Mouse (Mus musculus) limb, embryonic 14.5 days (tissue): ENCODE data around the gene B3galt4. TPM values are rescaled to one million over a fixed set of nuclear protein-coding genes. Genes with fewer than 3 reads are reported as not detected.
"Not testable (repeated sequence)": the region's sequence is repeated elsewhere in the genome, so short reads cannot be mapped to it uniquely, and the experiment has no call there.

ENCODE experiments used
- ATAC-seq: fragments of 200-750 bp; cut with Nextera tagmentation; 2 replicates; pipeline ENCODE4 v1.8.0; 2017; ENCODE audit warnings: low read depth, moderate number of reproducible peaks, moderate TSS enrichment; ENCODE audit not compliant: low FRiP score
- DNase-seq: peaks from one replicate; pipeline ENCODE4 v3.0.0-alpha.2; 2015; ENCODE audit warnings: low spot score
- H3K27ac ChIP-seq: fragments of 300-500 bp; sonication (generic); replicated peaks from 2 replicates; pipeline ENCODE4 v1.5.1; 2014; ENCODE audit warnings: low read depth, mild to moderate bottlenecking, low read length, moderate library complexity, mixed read lengths
- H3K27me3 ChIP-seq: fragments of 300-500 bp; sonication (generic); 2 replicates; pipeline ENCODE4 v1.6.1; 2014; ENCODE audit warnings: low read length, mixed read lengths; ENCODE audit not compliant: control insufficient read depth, insufficient read depth
- H3K36me3 ChIP-seq: fragments of 300-500 bp; sonication (generic); 2 replicates; pipeline ENCODE4 v1.6.1; 2014; ENCODE audit warnings: mild to moderate bottlenecking, low read length, moderate library complexity, mixed read lengths; ENCODE audit not compliant: control insufficient read depth, insufficient read depth
- H3K4me1 ChIP-seq: fragments of 300-500 bp; sonication (generic); 2 replicates; pipeline ENCODE4 v1.6.1; 2014; ENCODE audit warnings: antibody characterized with exemption, low read length, mixed read lengths; ENCODE audit not compliant: control insufficient read depth, insufficient read depth
- H3K4me2 ChIP-seq: fragments of 300-500 bp; sonication (generic); replicated peaks from 2 replicates; pipeline ENCODE4 v1.6.1; 2014; ENCODE audit warnings: low read depth, mild to moderate bottlenecking, low read length, moderate library complexity; ENCODE audit not compliant: severe bottlenecking
- H3K4me3 ChIP-seq: fragments of 300-500 bp; sonication (generic); replicated peaks from 2 replicates; pipeline ENCODE4 v1.5.1; 2014; ENCODE audit warnings: low read length
- H3K9ac ChIP-seq: fragments of 300-500 bp; sonication (generic); 2 replicates; pipeline ENCODE4 v1.6.1; 2014; ENCODE audit warnings: mild to moderate bottlenecking, low read depth, low read length, moderate library complexity; ENCODE audit not compliant: severe bottlenecking
- H3K9me3 ChIP-seq: fragments of 300-500 bp; sonication (generic); 2 replicates; pipeline ENCODE4 v1.6.1; 2016; ENCODE audit warnings: low read length; ENCODE audit not compliant: control insufficient read depth
- POLR2A ChIP-seq: fragments of 200-500 bp; IDR thresholded peaks from 2 replicates; pipeline ENCODE4 v1.8.0; 2012; ENCODE audit warnings: inconsistent platforms, mild to moderate bottlenecking, moderate library complexity, borderline replicate concordance; ENCODE audit not compliant: insufficient read depth, insufficient read length; ENCODE audit errors: extremely low read depth
- WGBS: fragments of 180-500 bp; shearing (Covaris S2); extraction: QIAGEN DNeasy Blood & Tissue Kit; methylation state at CpG from one replicate; pipeline ENCODE4 v1.1.7; 2014; 5-methylcytosine and 5-hydroxymethylcytosine counted together
- polyA plus RNA-seq, 2 experiments: library from polyadenylated mRNA; depleted of rRNA in 1 of 2; stranded (reverse) in 1 of 2; unstranded in 1 of 2; fragments of >200 nt; fragmentation: Nextera tagmentation in 1 of 2; extraction: Ambion mirVana in 1 of 2; gene quantifications; 2 replicates each; pipeline versions ENCODE4 v1.2.1 to v1.2.3; 2012 to 2014

The B3galt4 gene
- polyA plus RNA-seq, 2 experiments, result 4.0 to 7.7 TPM

DNA sequence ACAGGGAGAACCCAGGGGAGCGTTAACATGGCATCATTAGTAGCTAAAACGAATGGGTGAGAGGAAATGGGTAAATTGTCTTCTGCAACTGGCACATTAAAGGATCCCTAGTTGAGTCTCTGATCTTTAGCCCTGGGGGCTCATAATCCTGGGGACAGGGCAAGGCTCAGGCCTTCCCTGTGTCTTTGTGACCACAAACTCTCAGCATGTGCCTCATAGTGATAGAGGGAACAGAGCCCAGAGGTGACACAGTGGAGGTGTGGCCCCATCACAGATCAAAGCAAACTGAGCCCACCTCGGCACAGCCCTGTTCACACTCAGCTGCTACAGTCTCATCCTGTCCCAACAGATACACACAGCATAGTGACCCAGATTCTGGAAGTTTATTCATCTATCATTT, 44.4 kb upstream of the B3galt4 start:
- no peaks in the 10 kb centered on the region for H3K4me1 ChIP-seq
- no peak overlapping the region for H3K9ac ChIP-seq
- no peak overlapping the region for H3K27ac ChIP-seq
- H3K36me3 ChIP-seq, result no peaks in the 10 kb centered on the region
- H3K9me3 ChIP-seq, result no peaks in the 10 kb centered on the region
- TF ChIP-seq POLR2A, result no peak
- ATAC-seq, result no peak
- peaks cover 14% of the 10 kb centered on the region; the same call in 1 of the 2 replicates for H3K27me3 ChIP-seq
- no peak for DNase-seq
- 20% methylated on average over 3 of the region's 3 CpGs for WGBS
- no peak overlapping the region for H3K4me2 ChIP-seq
- H3K4me3 ChIP-seq, result no peak overlapping the region

DNA sequence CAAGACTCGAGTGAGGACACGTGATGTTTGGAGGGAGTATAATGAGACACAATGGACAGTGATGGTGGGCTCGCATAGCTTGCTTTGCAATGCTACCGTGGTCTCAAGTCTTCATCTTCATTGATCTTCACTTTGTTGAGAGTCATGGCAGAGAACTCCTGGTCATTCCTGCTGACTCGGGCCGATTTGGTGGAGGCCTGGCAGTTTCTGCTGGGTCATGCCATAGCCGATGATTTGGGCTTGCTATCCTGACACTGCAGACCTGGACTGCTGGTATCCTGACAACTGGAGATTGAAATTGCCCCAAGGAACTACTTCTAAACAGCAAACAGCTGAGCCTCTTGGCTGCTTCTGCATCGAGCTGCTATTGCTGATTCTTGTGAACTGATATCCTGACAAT, 43.7 kb upstream of the B3galt4 start:
- no peak overlapping the region for H3K9ac ChIP-seq
- no peak overlapping the region for H3K4me2 ChIP-seq
- H3K36me3 ChIP-seq, result no peaks in the 10 kb centered on the region
- H3K4me1 ChIP-seq, result no peaks in the 10 kb centered on the region
- no peak overlapping the region for H3K27ac ChIP-seq
- TF ChIP-seq POLR2A, result no peak
- H3K27me3 ChIP-seq, result peaks cover 7% of the 10 kb centered on the region; the same call in 1 of the 2 replicates
- no peaks in the 10 kb centered on the region for H3K9me3 ChIP-seq
- H3K4me3 ChIP-seq, result no peak overlapping the region
- ATAC-seq (no peak), DNase-seq (no peak)
- 83% methylated on average over 8 of the region's 8 CpGs for WGBS

DNA sequence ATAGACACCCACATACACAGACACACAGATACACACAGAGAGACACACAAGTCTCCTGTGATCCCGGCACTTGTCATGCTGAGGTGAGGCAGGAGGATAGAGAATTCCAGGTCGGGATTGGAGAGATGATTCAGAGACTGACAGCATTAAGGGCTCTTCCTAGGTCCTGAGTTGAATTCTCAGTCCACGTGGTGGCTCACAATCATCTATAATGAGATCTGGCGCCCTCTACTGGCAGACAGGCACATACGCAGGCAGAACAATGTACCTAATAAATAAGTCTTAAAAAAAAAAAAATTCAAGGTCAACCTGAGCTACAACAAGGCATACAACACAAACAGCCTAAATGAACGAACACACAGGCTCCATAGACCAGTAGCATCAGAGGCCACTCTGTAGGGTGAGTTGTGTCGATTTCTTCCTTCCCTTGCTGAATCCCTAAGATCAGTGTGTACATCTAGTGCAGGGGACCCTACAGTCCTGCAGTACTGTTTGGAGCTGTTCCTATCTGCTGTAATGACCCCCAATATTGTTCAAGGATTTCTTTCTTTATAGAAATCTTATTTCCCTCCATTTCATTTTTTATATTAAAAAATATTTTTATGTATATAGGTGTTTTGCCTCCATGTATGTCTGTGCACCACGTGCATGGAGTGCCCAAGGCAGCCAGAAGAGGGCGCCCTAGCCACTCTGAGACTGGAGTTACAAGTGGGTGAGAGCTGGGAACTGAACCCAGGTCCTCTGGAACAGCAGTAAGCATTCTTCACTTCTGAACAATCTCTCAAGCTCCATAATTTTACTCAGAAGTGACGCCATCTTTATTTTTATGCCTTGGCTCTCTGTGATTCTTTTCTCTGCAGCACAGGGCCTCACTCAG, 40.7 kb upstream of the B3galt4 start:
- Histone ChIP-seq H3K9me3 (no peaks in the 10 kb centered on the region), H3K36me3 (no peaks in the 10 kb centered on the region), H3K27me3 (no peaks in the 10 kb centered on the region), H3K27ac (no peak overlapping the region), H3K9ac (no peak overlapping the region), H3K4me2 (no peak overlapping the region), H3K4me3 (no peak overlapping the region), H3K4me1 (no peaks in the 10 kb centered on the region)
- ATAC-seq (no peak), DNase-seq (peak; percentile 75)
- 31% methylated on average over 10 of the region's 10 CpGs for WGBS
- no peak for TF ChIP-seq POLR2A

DNA sequence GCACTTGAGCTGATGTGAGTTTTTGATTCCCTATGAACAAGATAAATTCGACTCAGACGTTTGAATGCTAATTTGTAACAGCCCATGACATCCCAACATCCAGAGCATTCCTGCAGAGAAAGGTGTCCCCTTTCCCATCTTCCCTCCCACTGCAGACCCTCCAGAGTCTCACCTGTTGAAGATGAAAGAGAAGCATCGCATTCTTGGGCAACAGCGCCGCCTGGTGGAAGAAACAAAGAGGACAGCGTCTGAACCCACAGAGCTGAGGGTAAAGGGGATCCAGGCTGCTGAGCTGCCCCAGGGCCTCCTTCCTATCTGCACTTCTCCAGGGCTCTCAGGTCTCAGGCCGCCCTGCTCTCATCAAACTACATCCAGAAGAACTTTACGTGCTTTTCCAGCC, 30.8 kb upstream of the B3galt4 start:
- ATAC-seq, H3K9ac ChIP-seq, H3K4me1 ChIP-seq, H3K9me3 ChIP-seq, DNase-seq, H3K27ac ChIP-seq, H3K36me3 ChIP-seq: not testable (repeated sequence)
- 9% methylated on average over 8 of the region's 8 CpGs for WGBS
- peak overlapping the region; percentile 44; the same call in 1 of the 2 replicates for H3K4me3 ChIP-seq
- H3K4me2 ChIP-seq, result peak overlapping the region; percentile 56; the same call in 1 of the 2 replicates
- H3K27me3 ChIP-seq, result peaks cover 29% of the 10 kb centered on the region

DNA sequence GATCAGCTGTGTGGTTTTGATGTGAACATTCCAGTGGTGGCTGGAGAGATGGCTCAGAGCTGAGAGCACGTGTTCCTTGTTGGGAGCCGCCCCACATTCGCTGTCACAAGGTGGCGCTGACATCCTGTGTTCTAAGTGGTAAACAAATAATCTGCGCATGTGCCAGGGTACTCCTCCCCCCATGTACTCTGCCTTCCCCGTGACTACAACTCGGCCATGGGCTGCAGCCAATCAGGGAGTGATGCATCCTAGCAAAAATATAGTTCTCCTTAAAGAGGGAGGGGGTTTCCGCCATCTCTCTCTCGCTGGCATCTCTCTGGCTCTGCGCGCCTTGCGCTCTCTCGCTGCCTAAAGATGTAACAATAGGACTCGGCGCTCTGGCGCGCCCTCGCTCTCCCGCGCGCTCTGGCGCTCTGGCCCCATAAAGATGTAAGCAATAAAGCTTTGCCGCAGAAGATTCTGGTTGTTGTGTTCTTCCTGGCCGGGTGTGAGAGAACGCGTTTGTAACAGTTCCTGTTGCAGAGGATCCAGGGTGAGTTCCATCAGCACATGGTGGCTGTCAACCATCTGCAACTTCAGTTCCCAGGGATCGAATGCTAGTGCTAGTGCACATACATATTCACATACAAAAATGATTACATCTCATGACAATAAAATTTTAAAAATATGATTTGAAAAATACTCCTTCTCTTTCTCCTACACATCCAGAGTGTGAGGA, 30.1 kb upstream of the B3galt4 start:
- H3K9ac ChIP-seq, result peak overlapping the region; percentile 45

More for the DNA sequence above, 30.1 kb upstream of the B3galt4 start:
- Histone ChIP-seq H3K4me3 (peak overlapping the region; percentile 44), H3K27ac (peak overlapping the region; percentile 61; the same call in 1 of the 2 replicates), H3K27me3 (peaks cover 29% of the 10 kb centered on the region), H3K4me2 (peak overlapping the region; percentile 56)
- TF ChIP-seq POLR2A, result peak; percentile 53; the same call in 1 of the 2 replicates
- H3K9me3 ChIP-seq, H3K36me3 ChIP-seq, H3K4me1 ChIP-seq: not testable (repeated sequence)
- DNase-seq (peak; percentile 96), ATAC-seq (peak; percentile 94)
- 1% methylated on average over 27 of the region's 27 CpGs for WGBS
